Mouse (Mus musculus) c-Kit-positive CD71-positive TER-119-positive erythroid progenitor cells, embryonic 14.5 days (primary cell): ENCODE data around the gene Kcna2.

Source experiments
- DNase-seq: peaks from one replicate; pipeline ENCODE4 v3.0.0-alpha.2; 2013; ENCODE audit warnings: low spot score

Kcna2 gene

DNA sequence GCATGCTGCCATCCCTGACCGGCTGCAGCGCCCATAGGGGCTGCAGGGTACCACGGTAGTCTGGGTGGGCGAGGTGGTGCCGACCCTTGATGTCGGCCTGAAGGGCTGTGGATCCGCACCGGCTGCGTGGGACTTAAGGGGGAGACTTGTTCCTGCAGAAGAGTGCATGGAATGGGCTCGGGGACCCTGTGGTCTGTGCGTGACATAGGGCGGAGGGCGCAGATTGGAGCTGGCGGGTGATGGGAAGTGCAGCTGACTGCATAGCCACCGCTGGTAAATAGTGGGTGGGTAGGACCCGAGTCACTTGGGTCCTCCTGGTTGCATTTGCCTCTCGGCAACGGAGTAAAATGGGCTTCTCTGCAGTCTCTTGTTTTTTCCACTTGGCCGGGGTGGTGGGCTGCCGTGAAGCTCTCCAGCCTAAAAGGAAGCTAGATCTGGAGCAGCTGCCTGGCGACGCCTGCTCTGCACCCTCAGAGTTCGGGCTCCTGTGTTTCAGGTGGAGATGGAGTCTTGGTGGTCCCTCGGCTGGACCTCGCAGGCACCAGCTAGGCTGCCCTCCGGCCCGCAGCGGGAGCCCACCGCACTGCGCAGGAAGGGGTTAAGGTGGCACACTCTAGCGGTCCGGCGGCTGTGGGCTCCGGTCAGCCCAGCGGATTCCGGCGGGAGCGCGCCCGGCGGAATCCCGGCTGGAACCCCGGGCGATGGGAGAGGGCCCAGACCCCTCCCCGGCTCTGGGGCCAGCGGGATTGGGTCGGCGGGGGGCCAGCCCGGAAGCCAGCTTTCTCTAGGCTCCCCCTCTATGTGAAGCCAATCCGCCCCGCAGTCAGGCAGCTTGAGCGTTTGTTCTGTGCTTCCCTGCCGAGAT lies 1.1 kb downstream of the Kcna2 start:
- no peak for DNase-seq

GRCm38 (mm10) chr3:107103041-107103440 lies 2.1 kb downstream of the Kcna2 start:
- DNase-seq: no peak

DNA sequence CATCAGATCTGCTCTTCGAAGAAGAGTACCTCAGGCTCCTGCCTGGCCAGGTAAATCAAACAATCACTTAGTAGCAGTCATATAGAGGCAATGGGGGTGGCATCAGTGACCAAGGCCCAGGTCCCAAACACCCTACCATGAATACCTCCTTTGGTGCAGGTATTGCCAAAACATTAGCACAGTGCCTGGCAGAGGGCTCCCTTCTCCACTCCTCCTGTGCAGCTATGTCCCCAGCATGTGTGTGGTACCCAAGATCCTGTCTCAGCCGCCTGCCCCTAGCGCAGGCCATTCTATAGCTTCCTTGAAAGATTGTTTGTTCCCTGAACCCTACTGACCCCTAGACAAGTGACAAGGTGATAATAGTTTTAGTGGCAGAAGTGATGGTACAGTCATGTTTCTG lies 2.5 kb downstream of the Kcna2 start:
- no peak for DNase-seq

GRCm38 (mm10) chr3:107105986-107106385 lies 5.0 kb downstream of the Kcna2 start:
- no peak for DNase-seq

DNA sequence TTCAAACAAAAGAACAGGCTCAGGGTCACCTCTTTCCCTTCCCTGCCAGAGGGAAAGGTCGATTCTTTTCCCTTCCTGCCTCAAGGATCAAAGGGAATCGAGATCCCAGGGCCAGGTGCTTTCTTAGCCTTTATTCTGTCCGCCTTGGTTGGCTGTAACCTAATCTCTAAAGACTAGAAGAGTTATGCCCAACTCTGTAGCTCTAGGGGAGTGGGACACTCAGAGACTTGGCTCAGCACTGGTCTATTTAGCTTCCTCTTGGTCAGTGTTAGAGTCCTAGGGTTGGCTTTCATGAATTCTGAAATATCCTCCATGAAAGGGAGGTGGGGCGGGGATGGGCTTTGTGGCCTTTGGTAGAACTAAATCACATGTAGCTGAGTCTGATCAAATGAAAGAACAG lies 11.6 kb downstream of the Kcna2 start:
- no peak for DNase-seq

- no peak for DNase-seq
Measured at GRCm38 (mm10) chr3:107112932-107113659, 12.2 kb downstream of the Kcna2 start.

- DNase-seq: no peak
Measured at GRCm38 (mm10) chr3:107113771-107114737, 13.1 kb downstream of the Kcna2 start.

GRCm38 (mm10) chr3:107114941-107115340 lies 14.0 kb downstream of the Kcna2 start:
- no peak for DNase-seq

- DNase-seq: no peak
Measured at GRCm38 (mm10) chr3:107115746-107116145, 14.8 kb downstream of the Kcna2 start.

DNA sequence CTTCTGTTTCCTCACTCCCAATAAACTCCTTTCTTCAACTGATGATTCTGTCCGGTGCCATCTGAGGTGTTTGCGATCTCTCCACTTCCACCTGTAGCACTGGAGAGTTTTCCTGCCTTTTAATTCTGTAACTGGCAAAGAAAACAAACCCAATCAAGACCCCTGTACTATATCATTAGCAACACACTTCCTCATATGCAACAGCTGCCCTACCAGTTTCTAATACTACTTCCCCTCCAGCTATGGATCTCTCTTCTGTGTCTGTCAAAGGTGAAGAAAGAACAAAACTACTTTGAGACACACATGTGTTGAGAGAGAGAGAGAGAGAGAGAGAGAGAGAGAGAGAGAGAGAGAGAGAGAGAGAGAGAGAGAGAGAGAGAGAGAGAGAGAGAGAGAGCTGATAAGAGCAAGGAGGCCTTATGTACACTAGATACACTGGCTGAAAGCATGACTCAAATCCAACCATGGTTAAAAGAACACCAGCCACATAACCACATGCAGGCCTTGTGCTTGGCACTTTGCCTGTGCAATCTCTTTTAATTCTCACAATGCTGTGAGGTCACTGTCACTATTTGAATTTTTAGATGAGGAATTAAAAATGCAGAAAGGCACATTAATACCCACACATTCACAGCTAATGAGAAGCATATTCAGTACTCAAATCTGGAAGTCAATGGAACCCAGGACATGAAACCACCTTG lies 19.1 kb downstream of the Kcna2 start:
- no peak for DNase-seq

- no peak for DNase-seq
Measured at GRCm38 (mm10) chr3:107122306-107122705, 21.4 kb downstream of the Kcna2 start.

GRCm38 (mm10) chr3:107127667-107128066 lies 26.7 kb downstream of the Kcna2 start:
- no peak for DNase-seq

DNA sequence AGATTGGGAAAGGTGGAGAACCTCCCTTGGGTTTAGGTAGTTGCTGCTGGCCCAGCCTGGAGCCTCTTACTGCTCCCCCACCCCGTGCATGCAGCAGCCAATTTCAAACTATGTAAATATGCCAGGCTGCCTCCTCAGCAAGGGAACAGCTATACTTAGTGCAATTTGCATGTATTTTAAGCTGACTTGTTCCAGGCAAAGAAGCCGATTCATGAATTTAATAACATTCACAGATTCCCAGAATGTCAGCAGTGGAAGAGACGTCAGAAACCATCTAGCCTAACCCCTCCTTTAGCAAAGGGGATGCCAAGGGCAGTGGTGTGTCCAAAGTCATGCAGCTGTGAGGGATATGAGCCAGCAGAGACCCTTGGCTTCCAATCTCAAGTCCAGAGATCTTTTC lies 27.5 kb downstream of the Kcna2 start:
- DNase-seq: no peak

- no peak for DNase-seq
Measured at GRCm38 (mm10) chr3:107129251-107129650, 28.3 kb downstream of the Kcna2 start.

- no peak for DNase-seq
Measured at GRCm38 (mm10) chr3:107130661-107131326, 29.8 kb downstream of the Kcna2 start.

GRCm38 (mm10) chr3:107131846-107132245 lies 30.9 kb downstream of the Kcna2 start:
- DNase-seq: no peak

GRCm38 (mm10) chr3:107132651-107133050 lies 31.7 kb downstream of the Kcna2 start:
- DNase-seq: no peak

- DNase-seq: no peak
Measured at GRCm38 (mm10) chr3:107134457-107134856, 33.5 kb downstream of the Kcna2 start.

GRCm38 (mm10) chr3:107147126-107147525 lies 46.2 kb downstream of the Kcna2 start:
- DNase-seq: no peak

DNA sequence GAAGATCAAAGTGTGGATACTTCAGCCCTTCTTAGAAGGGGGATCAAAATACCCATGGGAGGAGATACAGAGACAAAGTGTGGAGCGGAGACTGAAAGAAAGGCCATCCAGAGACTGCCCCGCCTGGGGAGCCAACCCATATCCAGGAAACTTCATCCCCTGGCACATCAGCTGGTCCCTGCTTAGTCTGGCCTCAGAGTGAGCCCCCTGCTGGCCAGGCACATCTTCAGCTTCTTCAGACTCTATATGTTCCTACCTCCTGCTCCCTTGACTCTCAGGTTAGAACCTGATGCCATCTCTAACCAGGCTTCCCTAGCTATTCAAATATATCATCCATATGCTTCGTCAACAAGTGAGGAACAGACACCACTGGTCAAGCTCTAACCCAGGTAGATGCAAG lies 48.1 kb downstream of the Kcna2 start:
- DNase-seq: no peak

- no peak for DNase-seq
Measured at GRCm38 (mm10) chr3:107150469-107150868, 49.5 kb downstream of the Kcna2 start.
